Comparison of ENCODE assay signal across 28 mouse cellular contexts in the genomic region with DNA sequence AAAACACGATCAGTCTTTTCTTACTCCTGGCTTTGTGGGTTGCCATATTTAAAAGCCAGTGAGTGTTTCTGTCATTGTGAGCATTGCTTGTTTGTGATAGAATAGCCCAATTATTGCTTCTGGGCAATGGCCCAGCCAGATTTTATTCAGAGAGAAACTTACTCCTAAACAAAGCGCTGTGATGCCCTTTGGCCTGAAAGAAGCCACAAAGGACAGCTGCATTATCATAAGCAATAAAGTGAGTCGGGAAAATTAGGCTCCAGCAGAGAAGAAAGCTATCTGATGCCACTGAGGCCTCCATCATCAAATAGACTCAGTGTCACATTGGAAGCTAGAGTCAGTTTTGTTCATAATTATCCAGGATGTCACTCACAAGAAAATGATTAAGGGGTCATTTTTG.
A peak's percentile ranks its signal among the peaks of the same experiment; 100 is the strongest.
DNase-seq lines count a peak whose midpoint lies in the region; ATAC-seq lines count a peak whose summit lies in the region.
"Had no signal": no experiment of that assay in that cellular context is flagged by ENCODE, and none has a peak within 500 bp of the region (broad histone marks: within the 10 kb centered on the region; RNA-seq: fewer than 3 reads in every experiment).

No protein-coding gene starts in this region.

- H3K27me3 ChIP-seq in forebrain, embryonic 14.5 days (replicated peaks; ENCODE audit: control insufficient read depth, insufficient read depth, low read length): no peaks in the 10 kb centered on the region
- no peaks in the 10 kb centered on the region for H3K27me3 ChIP-seq in forebrain, embryonic 11.5 days (ENCODE audit: control insufficient read depth, insufficient read depth, low read length)
- no peaks in the 10 kb centered on the region for H3K27me3 ChIP-seq in midbrain, embryonic 14.5 days (ENCODE audit: control insufficient read depth, insufficient read depth, low read length)
- H3K27me3 ChIP-seq in midbrain, embryonic 10.5 days (ENCODE audit: low read depth, poor library complexity, severe bottlenecking): no peaks in the 10 kb centered on the region
- H3K27me3 ChIP-seq: heart, embryonic 12.5 days; hindbrain, embryonic 15.5 days; limb, embryonic 13.5 days; lung, embryonic 15.5 days; midbrain, embryonic 12.5 days; neural tube, embryonic 15.5 days; stomach, embryonic 15.5 days had no signal

- no peak overlapping the region for H3K4me3 ChIP-seq in forebrain, embryonic 14.5 days (ENCODE audit: low read depth, low read length)
- no peak overlapping the region for H3K4me3 ChIP-seq in forebrain, embryonic 11.5 days (ENCODE audit: low read depth, low read length)
- H3K4me3 ChIP-seq in midbrain, embryonic 14.5 days (replicated peaks; ENCODE audit: low read depth, low read length): no peak overlapping the region
- H3K4me3 ChIP-seq in midbrain, embryonic 10.5 days: no peak overlapping the region
- H3K4me3 ChIP-seq: gastrocnemius, adult 2 months; heart, adult 2 months; heart, embryonic 12.5 days; hindbrain, embryonic 15.5 days; limb, embryonic 13.5 days; lung, embryonic 15.5 days; midbrain, embryonic 12.5 days; neural tube, embryonic 15.5 days; stomach, embryonic 15.5 days had no signal

- peak; percentile 46 for DNase-seq in forebrain, embryonic 14.5 days (ENCODE audit: low spot score)
- no peak for DNase-seq in forebrain, embryonic 11.5 days (ENCODE audit: low spot score)
- DNase-seq in midbrain, embryonic 14.5 days: peak; percentile 5
- DNase-seq in midbrain, embryonic 10.5 days (ENCODE audit: low spot score): no peak
- peak; percentile 34 for DNase-seq in brain, adult 2 months (ENCODE audit: low read depth, low spot score)
- peak; percentile 9 for DNase-seq in retina, postnatal 7 days (ENCODE audit: low read depth, low spot score)
- DNase-seq: adrenal gland, adult 2 months; adrenal gland, postnatal 36 days; cerebellum, adult 8-10 months; cerebellum, postnatal 36 days; gastrocnemius, adult 2 months; heart, adult 2 months; heart, postnatal 4 days; kidney, adult 18-20 months; right cerebral cortex, postnatal 14 days had no signal

- H3K9ac ChIP-seq in forebrain, embryonic 14.5 days (ENCODE audit: low read length): no peak overlapping the region
- no peak overlapping the region for H3K9ac ChIP-seq in forebrain, embryonic 11.5 days (ENCODE audit: low read length)
- H3K9ac ChIP-seq in midbrain, embryonic 14.5 days (replicated peaks; ENCODE audit: low read length): no peak overlapping the region
- H3K9ac ChIP-seq: heart, embryonic 12.5 days; hindbrain, embryonic 15.5 days; limb, embryonic 13.5 days; lung, embryonic 15.5 days; midbrain, embryonic 12.5 days; neural tube, embryonic 15.5 days; stomach, embryonic 15.5 days had no signal

- no peak overlapping the region for H3K4me2 ChIP-seq in forebrain, embryonic 14.5 days (ENCODE audit: low read length)
- H3K4me2 ChIP-seq in forebrain, embryonic 11.5 days (ENCODE audit: low read depth, low read length, severe bottlenecking): no peak overlapping the region
- H3K4me2 ChIP-seq in midbrain, embryonic 14.5 days (ENCODE audit: low read length): no peak overlapping the region
- H3K4me2 ChIP-seq: heart, embryonic 12.5 days; hindbrain, embryonic 15.5 days; limb, embryonic 13.5 days; liver, embryonic 11.5 days; lung, embryonic 15.5 days; midbrain, embryonic 12.5 days; neural tube, embryonic 15.5 days; stomach, embryonic 15.5 days had no signal

- no peak for ATAC-seq in forebrain, embryonic 14.5 days
- no peak for ATAC-seq in forebrain, embryonic 11.5 days (replicated peaks; ENCODE audit: low FRiP score)
- ATAC-seq in midbrain, embryonic 14.5 days (ENCODE audit: low FRiP score, low TSS enrichment): no peak
- no peak for ATAC-seq in megakaryocyte-erythroid progenitor cell, adult 5-6 weeks (replicated peaks; ENCODE audit: low FRiP score, low TSS enrichment, poor library complexity, severe bottlenecking)
- ATAC-seq: activated CD4-positive, CD25-positive, alpha-beta regulatory T cell, adult 4 months; forebrain, embryonic 16.5 days; inflammation-experienced regulatory T-cells, adult 6 months had no signal

- 25% methylated on average over 3 of the region's 3 CpGs for WGBS in forebrain, embryonic 14.5 days
- WGBS in forebrain, embryonic 11.5 days: 53% methylated on average over 3 of the region's 3 CpGs
- 42% methylated on average over 3 of the region's 3 CpGs for WGBS in midbrain, embryonic 14.5 days
- 67% methylated on average over 3 of the region's 3 CpGs for WGBS in midbrain, embryonic 10.5 days

- no peaks in the 10 kb centered on the region for H3K4me1 ChIP-seq in forebrain, embryonic 14.5 days (ENCODE audit: control insufficient read depth, insufficient read depth, low read length)
- H3K4me1 ChIP-seq in forebrain, embryonic 11.5 days (replicated peaks; ENCODE audit: control insufficient read depth, insufficient read depth, low read length): no peaks in the 10 kb centered on the region
- H3K4me1 ChIP-seq in midbrain, embryonic 14.5 days (ENCODE audit: control insufficient read depth, insufficient read depth, low read length): no peaks in the 10 kb centered on the region
- H3K4me1 ChIP-seq in midbrain, embryonic 10.5 days: no peaks in the 10 kb centered on the region
- H3K4me1 ChIP-seq: heart, embryonic 12.5 days; hindbrain, embryonic 15.5 days; limb, embryonic 13.5 days; lung, embryonic 15.5 days; midbrain, embryonic 12.5 days; neural tube, embryonic 15.5 days; stomach, embryonic 15.5 days had no signal

- H3K27ac ChIP-seq in forebrain, embryonic 14.5 days (ENCODE audit: low read depth, low read length): no peak overlapping the region
- no peak overlapping the region for H3K27ac ChIP-seq in forebrain, embryonic 11.5 days (ENCODE audit: low read depth, low read length)
- H3K27ac ChIP-seq in midbrain, embryonic 14.5 days (replicated peaks; ENCODE audit: low read depth, low read length): no peak overlapping the region
- H3K27ac ChIP-seq in midbrain, embryonic 10.5 days (replicated peaks): no peak overlapping the region
- H3K27ac ChIP-seq: gastrocnemius, adult 2 months; heart, adult 2 months; hindbrain, embryonic 15.5 days; kidney, postnatal 0 days; limb, embryonic 13.5 days; lung, embryonic 15.5 days; midbrain, embryonic 12.5 days; neural tube, embryonic 15.5 days; stomach, embryonic 15.5 days had no signal

- no peaks in the 10 kb centered on the region for H3K9me3 ChIP-seq in forebrain, embryonic 14.5 days (replicated peaks; ENCODE audit: control insufficient read depth, low read length)
- H3K9me3 ChIP-seq in forebrain, embryonic 11.5 days (ENCODE audit: control insufficient read depth, low read length): no peaks in the 10 kb centered on the region
- H3K9me3 ChIP-seq in midbrain, embryonic 14.5 days (ENCODE audit: control insufficient read depth, low read length): no peaks in the 10 kb centered on the region
- no peaks in the 10 kb centered on the region for H3K9me3 ChIP-seq in midbrain, embryonic 10.5 days (replicated peaks)
- H3K9me3 ChIP-seq: heart, embryonic 12.5 days; hindbrain, embryonic 15.5 days; limb, embryonic 13.5 days; lung, embryonic 15.5 days; midbrain, embryonic 12.5 days; neural tube, embryonic 15.5 days; stomach, embryonic 15.5 days had no signal

- H3K36me3 ChIP-seq in forebrain, embryonic 14.5 days (ENCODE audit: control insufficient read depth, insufficient read depth, low read length): no peaks in the 10 kb centered on the region
- H3K36me3 ChIP-seq in forebrain, embryonic 11.5 days (ENCODE audit: control insufficient read depth, insufficient read depth, low read length): no peaks in the 10 kb centered on the region
- no peaks in the 10 kb centered on the region for H3K36me3 ChIP-seq in midbrain, embryonic 14.5 days (ENCODE audit: control insufficient read depth, insufficient read depth, low read length)
- no peaks in the 10 kb centered on the region for H3K36me3 ChIP-seq in midbrain, embryonic 10.5 days
- H3K36me3 ChIP-seq: heart, embryonic 12.5 days; hindbrain, embryonic 15.5 days; limb, embryonic 13.5 days; lung, embryonic 15.5 days; midbrain, embryonic 12.5 days; neural tube, embryonic 15.5 days; stomach, embryonic 15.5 days had no signal

Comparison
In these comparisons a context has a peak if more than half of its experiments do, and no peak if none do; other contexts are left out.
1. DNase-seq: peak in forebrain, embryonic 14.5 days (single experiment), midbrain, embryonic 14.5 days (single experiment), brain, adult 2 months (single experiment) and retina, postnatal 7 days (single experiment); none in forebrain, embryonic 11.5 days (single experiment) and midbrain, embryonic 10.5 days (single experiment).